Mouse (Mus musculus) thymus, postnatal 14 days (tissue): ENCODE data around the gene Wnt10a.
A peak's percentile ranks its signal among the peaks of the same experiment; 100 is the strongest.

ENCODE experiments used
- DNase-seq: peaks from one replicate; pipeline ENCODE4 v3.0.0; 2021

Wnt10a gene

GRCm38 (mm10) chr1:74791249-74791648, at the start of gene Wnt10a:
Gene Wnt10a, plus strand, starts transcription at chr1:74791516.
- no peak for DNase-seq

- no peak for DNase-seq
These were observed 44.0 kb upstream of the Wnt10a start for GRCm38 (mm10) chr1:74747335-74747734.

- peak; percentile 59 for DNase-seq
These were observed 42.6 kb upstream of the Wnt10a start, which contains the start of gene Prkag3 for GRCm38 (mm10) chr1:74748643-74749271. Gene Prkag3, minus strand, starts transcription at chr1:74749221.

GRCm38 (mm10) chr1:74749301-74749700, 42.0 kb upstream of the Wnt10a start:
- no peak for DNase-seq

- no peak for DNase-seq
These were observed 40.6 kb upstream of the Wnt10a start for GRCm38 (mm10) chr1:74750683-74751082.

- DNase-seq, result no peak
These were observed 39.2 kb upstream of the Wnt10a start for GRCm38 (mm10) chr1:74752150-74752549.

GRCm38 (mm10) chr1:74752833-74753232, 38.5 kb upstream of the Wnt10a start:
- no peak for DNase-seq

- no peak for DNase-seq
These were observed 37.9 kb upstream of the Wnt10a start for GRCm38 (mm10) chr1:74753266-74753974.

GRCm38 (mm10) chr1:74754175-74754785, 37.0 kb upstream of the Wnt10a start:
- peak; percentile 51 for DNase-seq

- DNase-seq, result no peak
These were observed 31.5 kb upstream of the Wnt10a start for GRCm38 (mm10) chr1:74759773-74760172.

GRCm38 (mm10) chr1:74763081-74763480, 28.2 kb upstream of the Wnt10a start:
- peak; percentile 64 for DNase-seq

GRCm38 (mm10) chr1:74770727-74771466, 20.4 kb upstream of the Wnt10a start:
- DNase-seq, result no peak

GRCm38 (mm10) chr1:74771467-74771844, 19.9 kb upstream of the Wnt10a start:
- no peak for DNase-seq

- no peak for DNase-seq
These were observed 19.6 kb upstream of the Wnt10a start, which contains the start of gene Wnt6 for GRCm38 (mm10) chr1:74771845-74771930. Gene Wnt6, plus strand, starts transcription at chr1:74771892.

- peak; percentile 27 for DNase-seq
These were observed 19.2 kb upstream of the Wnt10a start for GRCm38 (mm10) chr1:74771931-74772620.

- DNase-seq, result peak; percentile 69
These were observed 18.2 kb upstream of the Wnt10a start for GRCm38 (mm10) chr1:74773136-74773535.

- DNase-seq, result no peak
These were observed 17.3 kb upstream of the Wnt10a start for GRCm38 (mm10) chr1:74774062-74774461.

GRCm38 (mm10) chr1:74775816-74776215, 15.5 kb upstream of the Wnt10a start:
- peak; percentile 23 for DNase-seq

GRCm38 (mm10) chr1:74778934-74779486, 12.3 kb upstream of the Wnt10a start:
- no peak for DNase-seq

GRCm38 (mm10) chr1:74782045-74782444, 9.3 kb upstream of the Wnt10a start:
- DNase-seq, result no peak

GRCm38 (mm10) chr1:74783554-74783953, 7.8 kb upstream of the Wnt10a start:
- no peak for DNase-seq

- peak; percentile 33 for DNase-seq
These were observed 7.1 kb upstream of the Wnt10a start for GRCm38 (mm10) chr1:74784041-74784759.
